Mouse (Mus musculus) liver, adult 2 months (tissue): ENCODE data around the gene Cst13. TPM values are rescaled to one million over a fixed set of nuclear protein-coding genes. Genes with fewer than 3 reads are reported as not detected.
A peak's percentile ranks its signal among the peaks of the same experiment; 100 is the strongest.

Experiments
- DNase-seq: peaks from one replicate; pipeline ENCODE4 v3.0.0-alpha.2; 2011; ENCODE audit warnings: low read depth, low spot score; ENCODE audit errors: extremely low read depth
- H3K27ac ChIP-seq: fragments of 200-500 bp; replicated peaks from 2 replicates; pipeline ENCODE4 v1.5.1; 2012; ENCODE audit warnings: low read depth, mild to moderate bottlenecking, control low read depth, inconsistent platforms, low read length; ENCODE audit not compliant: insufficient read depth
- H3K27me3 ChIP-seq: fragments of 200-500 bp; 2 replicates; pipeline ENCODE4 v1.6.1; 2012; ENCODE audit warnings: mild to moderate bottlenecking, moderate library complexity, low read length, inconsistent platforms; ENCODE audit not compliant: control insufficient read depth, insufficient read depth
- H3K36me3 ChIP-seq: fragments of 200-500 bp; 2 replicates; pipeline ENCODE4 v1.6.1; 2012; ENCODE audit warnings: low read length, inconsistent platforms; ENCODE audit not compliant: control insufficient read depth, insufficient read depth
- H3K4me1 ChIP-seq: fragments of 200-500 bp; 2 replicates; pipeline ENCODE4 v1.6.1; 2011; ENCODE audit warnings: low read length; ENCODE audit not compliant: control insufficient read depth, insufficient read depth
- H3K4me3 ChIP-seq: fragments of 200-500 bp; 2 replicates; pipeline ENCODE4 v1.5.1; 2011; ENCODE audit warnings: low read depth, mild to moderate bottlenecking, control low read depth, low read length, moderate library complexity; ENCODE audit not compliant: insufficient read depth
- H3K79me2 ChIP-seq: fragments of 200-500 bp; 2 replicates; pipeline ENCODE4 v1.6.1; 2012; ENCODE audit warnings: inconsistent platforms, mild to moderate bottlenecking, low read length, moderate library complexity; ENCODE audit not compliant: control insufficient read depth, insufficient read depth
- H3K9ac ChIP-seq: fragments of 200-500 bp; 2 replicates; pipeline ENCODE4 v1.6.1; 2012; ENCODE audit warnings: low read depth, mild to moderate bottlenecking, control low read depth, inconsistent platforms, low read length
- CTCF ChIP-seq: fragments of 200-500 bp; IDR thresholded peaks from 2 replicates; pipeline ENCODE4 v1.5.1; 2011; ENCODE audit warnings: low read depth, low read length, control low read depth
- POLR2A ChIP-seq: fragments of 200-500 bp; IDR thresholded peaks from 2 replicates; pipeline ENCODE4 v1.6.1; 2011; ENCODE audit warnings: low read length, control low read depth; ENCODE audit not compliant: insufficient read depth; ENCODE audit errors: extremely low read depth
- WGBS: fragments of 180-500 bp; shearing (Covaris S2); methylation state at CpG from one replicate; pipeline ENCODE4 v1.1.7; 2018; 5-methylcytosine and 5-hydroxymethylcytosine counted together
- polyA plus RNA-seq: library from polyadenylated mRNA; depleted of rRNA; stranded (reverse); fragments of >200 nt; gene quantifications from 2 replicates; pipeline ENCODE4 v1.2.3, GENCODE M21; 2012
- total RNA-seq: library from RNA; depleted of rRNA; stranded (reverse); fragments of >200 nt; gene quantifications from 2 replicates; pipeline ENCODE4 v1.2.3, GENCODE M21; 2014

The Cst13 gene
- total and polyA plus RNA-seq, 2 experiments: not detected

- Histone ChIP-seq H3K79me2 (no peaks in the 10 kb centered on the region), H3K4me1 (no peaks in the 10 kb centered on the region)
These were observed 45.1 kb downstream of the Cst13 start, which contains the start of gene 9230104L09Rik for GRCm38 (mm10) chr2:148864966-148865365. Gene 9230104L09Rik, minus strand, starts transcription at chr2:148865038.

GRCm38 (mm10) chr2:148868959-148869358 is 49.1 kb downstream of the Cst13 start:
- TF ChIP-seq POLR2A: no peak
- TF ChIP-seq CTCF: no peak
- Histone ChIP-seq H3K27me3 (no peaks in the 10 kb centered on the region), H3K4me3 (no peak overlapping the region), H3K79me2 (no peaks in the 10 kb centered on the region), H3K36me3 (peaks cover 7% of the 10 kb centered on the region), H3K27ac (no peak overlapping the region), H3K4me1 (peaks cover 3% of the 10 kb centered on the region; the same call in 1 of the 2 replicates), H3K9ac (no peak overlapping the region)
- 54% methylated on average over 1 of the region's 1 CpGs for WGBS
- no peak for DNase-seq

More at GRCm38 (mm10) chr2:148864966-148865365, 45.1 kb downstream of the Cst13 start, which contains the start of gene 9230104L09Rik:
- no peak within 1 kb of the TSS for H3K27ac ChIP-seq
- no peak within 1 kb of the TSS for H3K9ac ChIP-seq
- H3K4me3 ChIP-seq: no peak within 1 kb of the TSS
- no peaks in the 10 kb centered on the region for H3K36me3 ChIP-seq
- WGBS: 54% methylated on average over 2 of the region's 2 CpGs
- no peaks in the 10 kb centered on the region for H3K27me3 ChIP-seq
- no peak for DNase-seq
- no peak for TF ChIP-seq CTCF
- TF ChIP-seq POLR2A: no peak

- TF ChIP-seq CTCF: no peak
- no peak for TF ChIP-seq POLR2A
- Histone ChIP-seq H3K4me1 (peaks cover 7% of the 10 kb centered on the region; the same call in 1 of the 2 replicates), H3K79me2 (no peaks in the 10 kb centered on the region), H3K36me3 (peaks cover 7% of the 10 kb centered on the region), H3K27ac (no peak overlapping the region), H3K9ac (no peak overlapping the region), H3K27me3 (no peaks in the 10 kb centered on the region), H3K4me3 (no peak overlapping the region)
- DNase-seq: no peak
- 89% methylated on average over 3 of the region's 3 CpGs for WGBS
These were observed 50.6 kb downstream of the Cst13 start for GRCm38 (mm10) chr2:148870526-148870925.

- Histone ChIP-seq H3K79me2 (no peaks in the 10 kb centered on the region), H3K4me3 (no peak overlapping the region), H3K9ac (no peak overlapping the region), H3K36me3 (peaks cover 7% of the 10 kb centered on the region), H3K27me3 (no peaks in the 10 kb centered on the region), H3K4me1 (peaks cover 7% of the 10 kb centered on the region; the same call in 1 of the 2 replicates), H3K27ac (no peak overlapping the region)
- DNase-seq: peak; percentile 17
- WGBS: 40% methylated on average over 4 of the region's 4 CpGs
- TF ChIP-seq CTCF: no peak
- TF ChIP-seq POLR2A: no peak
These were observed 53.0 kb downstream of the Cst13 start for GRCm38 (mm10) chr2:148872860-148873259.

- Histone ChIP-seq H3K36me3 (peaks cover 7% of the 10 kb centered on the region), H3K27me3 (no peaks in the 10 kb centered on the region), H3K4me1 (peaks cover 7% of the 10 kb centered on the region; the same call in 1 of the 2 replicates), H3K79me2 (no peaks in the 10 kb centered on the region), H3K9ac (peak overlapping the region; percentile 7; the same call in 1 of the 2 replicates), H3K27ac (peak overlapping the region; percentile 17; the same call in 1 of the 2 replicates), H3K4me3 (peak overlapping the region; percentile 79; the same call in 1 of the 2 replicates)
- 52% methylated on average over 3 of the region's 3 CpGs for WGBS
- TF ChIP-seq POLR2A (no peak), CTCF (no peak)
- no peak for DNase-seq
These were observed 54.3 kb downstream of the Cst13 start for GRCm38 (mm10) chr2:148874224-148874616.

- peak overlapping the region; percentile 63 for H3K27ac ChIP-seq
- under 1% methylated on average over 34 of the region's 34 CpGs for WGBS
- TF ChIP-seq POLR2A (no peak), CTCF (no peak)
These were observed 54.9 kb downstream of the Cst13 start for GRCm38 (mm10) chr2:148874617-148875334.

More at GRCm38 (mm10) chr2:148874617-148875334, 54.9 kb downstream of the Cst13 start:
- Histone ChIP-seq H3K9ac (peak overlapping the region; percentile 77), H3K27me3 (no peaks in the 10 kb centered on the region), H3K79me2 (no peaks in the 10 kb centered on the region), H3K4me1 (peaks cover 7% of the 10 kb centered on the region; the same call in 1 of the 2 replicates), H3K4me3 (peak overlapping the region; percentile 79), H3K36me3 (peaks cover 7% of the 10 kb centered on the region)
- DNase-seq: peak; percentile 65
